Mouse (Mus musculus) thymus, postnatal 10 days (tissue): Measurements from ENCODE around the gene Gpd1l.
"Not testable (repeated sequence)": the region's sequence is repeated elsewhere in the genome, so short reads cannot be mapped to it uniquely, and the experiment has no call there.

Experiments
- DNase-seq, 2 experiments: peaks; one replicate each; pipeline ENCODE4 v3.0.0; 2021; ENCODE audit warnings: low spot score in 2 of 2

Gene Gpd1l

GRCm38 (mm10) chr9:114933723-114934171 lies at the start of gene Gpd1l:
TSS of gene Gpd1l (minus strand) at chr9:114933987.
- peak; percentile 72 to 80 for DNase-seq

- no peak for DNase-seq
These were observed 49.0 kb upstream of the Gpd1l start, which contains the start of gene Rps27rt for GRCm38 (mm10) chr9:114982689-114983360. TSS of gene Rps27rt (minus strand) at chr9:114982739.

GRCm38 (mm10) chr9:114979969-114980368 lies 46.2 kb upstream of the Gpd1l start:
- no peak for DNase-seq

- peak in 1 of 2 experiments; percentile 12 for DNase-seq
These were observed 44.7 kb upstream of the Gpd1l start, which contains the start of gene Osbpl10 for GRCm38 (mm10) chr9:114978281-114979111. TSS of gene Osbpl10 (plus strand) at chr9:114978569.

GRCm38 (mm10) chr9:114977461-114978280 lies 43.9 kb upstream of the Gpd1l start:
- DNase-seq: no peak

GRCm38 (mm10) chr9:114966286-114966685 lies 32.5 kb upstream of the Gpd1l start:
- DNase-seq: not testable (repeated sequence)

GRCm38 (mm10) chr9:114964093-114964492 lies 30.3 kb upstream of the Gpd1l start:
- no peak for DNase-seq

- DNase-seq: no peak
These were observed 27.1 kb upstream of the Gpd1l start for GRCm38 (mm10) chr9:114960844-114961243.

- DNase-seq: no peak
These were observed 26.4 kb upstream of the Gpd1l start for GRCm38 (mm10) chr9:114960043-114960789.

GRCm38 (mm10) chr9:114956945-114957344 lies 23.2 kb upstream of the Gpd1l start:
- peak in 1 of 2 experiments; percentile 33 for DNase-seq

GRCm38 (mm10) chr9:114955340-114955739 lies 21.6 kb upstream of the Gpd1l start:
- DNase-seq: no peak

- DNase-seq: no peak
These were observed 19.1 kb upstream of the Gpd1l start for GRCm38 (mm10) chr9:114952866-114953265.

- DNase-seq: no peak
These were observed 14.6 kb upstream of the Gpd1l start for GRCm38 (mm10) chr9:114948395-114948794.

- DNase-seq: no peak
These were observed 11.8 kb upstream of the Gpd1l start for GRCm38 (mm10) chr9:114945576-114945975.

GRCm38 (mm10) chr9:114944642-114945041 lies 10.9 kb upstream of the Gpd1l start:
- no peak for DNase-seq

GRCm38 (mm10) chr9:114936687-114937086 lies 2.9 kb upstream of the Gpd1l start:
- no peak for DNase-seq

GRCm38 (mm10) chr9:114935321-114935720 lies 1.5 kb upstream of the Gpd1l start:
- DNase-seq: no peak

GRCm38 (mm10) chr9:114934231-114934630 lies 444 bp upstream of the Gpd1l start:
- DNase-seq: peak; percentile 16 to 20

- DNase-seq: no peak
These were observed 607 bp downstream of the Gpd1l start for GRCm38 (mm10) chr9:114933037-114933722.

- peak in 1 of 2 experiments; percentile 8 for DNase-seq
These were observed 1.2 kb downstream of the Gpd1l start for GRCm38 (mm10) chr9:114932607-114933006.
